Mouse (Mus musculus) ES-E14 (cell line): Measurements from ENCODE around the gene Wdr31.

Experiments
- HCFC1 ChIP-seq: IDR thresholded peaks from 2 replicates; pipeline ENCODE4 v1.6.1; 2012; ENCODE audit warnings: low read length, inconsistent platforms, borderline replicate concordance; ENCODE audit not compliant: insufficient read depth
- ZC3H11A ChIP-seq: IDR thresholded peaks from 2 replicates; pipeline ENCODE4 v1.6.1; 2012; ENCODE audit warnings: low read depth, mild to moderate bottlenecking, inconsistent platforms, low read length, borderline replicate concordance

DNA sequence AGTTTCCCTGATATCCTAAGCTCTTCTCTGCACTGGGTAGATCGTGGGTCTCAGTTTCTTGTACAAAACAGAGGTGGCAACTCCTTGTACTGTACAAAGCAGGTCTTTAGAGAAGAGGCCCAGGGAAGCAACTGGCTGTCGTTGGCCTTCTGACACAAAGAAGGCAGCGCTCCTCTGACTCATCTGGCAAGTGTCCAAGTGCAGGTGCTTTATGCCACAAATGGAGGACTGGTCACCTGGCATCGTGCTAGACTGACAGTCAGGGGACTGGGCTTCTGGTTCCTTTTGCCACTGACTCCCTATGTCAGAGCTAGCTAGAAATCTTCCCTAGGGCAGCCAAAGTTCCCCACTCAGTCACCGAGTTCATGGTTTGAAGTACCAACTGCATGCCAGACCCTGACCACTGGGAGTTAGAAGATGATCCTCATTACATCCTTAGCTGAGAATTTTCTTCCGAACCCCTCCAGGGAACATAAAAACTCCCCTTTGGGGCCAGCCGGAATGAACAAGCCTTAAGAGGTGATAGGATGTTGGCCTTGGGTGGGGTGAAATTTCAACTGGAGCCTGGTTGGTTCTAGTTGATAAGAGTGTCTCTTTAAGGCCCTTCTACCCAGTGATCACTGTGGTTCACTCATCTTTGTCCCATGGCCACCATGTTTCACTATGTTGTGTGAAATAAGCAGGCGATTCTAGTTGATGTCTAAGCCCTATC lies 14.9 kb upstream of the Wdr31 start:
- no peak for TF ChIP-seq HCFC1
- TF ChIP-seq ZC3H11A, result no peak
